Mouse (Mus musculus) embryonic stem cell, embryonic (primary cell): ENCODE measurements around the gene Zfp354a.

Source experiments
- CTCF ChIA-PET, 4 experiments: fragments of 300-600 bp in 2 of 4; fragments of 350-600 bp in 2 of 4; sonication (Branson Sonifier 250); formaldehyde crosslinking; loops; one replicate each; lab custom pipeline; 2022; ENCODE audit warnings: inconsistent platforms in 2 of 4; lab: Charles Lee
- POLR2A ChIA-PET, 4 experiments: fragments of 300-600 bp in 2 of 4; fragments of 350-600 bp in 2 of 4; sonication (Branson Sonifier 250); formaldehyde crosslinking; loops; one replicate each; lab custom pipeline; 2022; ENCODE audit warnings: antibody characterized with exemption in 4 of 4, inconsistent platforms in 1 of 4; lab: Charles Lee

Gene Zfp354a

GRCm38 (mm10) chr11:51085269-51085668 lies 26.2 kb downstream of the Zfp354a start:
- CTCF ChIA-PET: interaction anchor here in 3 of 4 experiments (0.6 to 1.4 kb wide), 3 partner anchors 50 to 169 kb away, joined by 3 to 4 read pairs (median 4); partner anchors contain the start of gene Zfp2 (in 1 of the 3)

GRCm38 (mm10) chr11:51107261-51107660 lies 48.2 kb downstream of the Zfp354a start:
- POLR2A ChIA-PET: no interaction called here
- CTCF ChIA-PET: no interaction called here

More at GRCm38 (mm10) chr11:51085269-51085668, 26.2 kb downstream of the Zfp354a start:
- POLR2A ChIA-PET: interaction anchor here in 1 of 4 experiments (0.6 to 1.2 kb wide), 2 partner anchors 9 to 32 kb away, joined by 3 to 5 read pairs; no protein-coding TSS in a partner anchor

DNA sequence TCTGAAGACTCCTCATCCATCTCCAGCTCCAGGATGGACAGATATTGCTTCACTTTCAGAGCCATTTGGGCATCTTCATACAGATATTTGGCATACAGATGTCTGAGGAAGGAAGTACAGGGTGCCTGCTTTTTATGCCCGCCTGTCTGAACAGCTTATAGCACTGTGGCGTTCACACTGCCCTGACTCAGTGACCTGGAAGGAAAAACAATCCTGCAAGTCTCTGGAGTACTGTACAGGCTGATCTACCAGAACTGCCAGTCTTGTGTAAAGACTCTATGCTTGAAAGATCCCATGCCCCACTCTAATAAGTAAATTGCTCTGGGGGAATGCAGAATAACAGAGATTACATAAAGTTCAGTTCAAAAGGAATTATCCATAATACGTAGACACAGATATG lies 51.6 kb downstream of the Zfp354a start:
- CTCF ChIA-PET: no interaction called here
- POLR2A ChIA-PET: no interaction called here
